Mouse (Mus musculus): ENCODE data around the gene Farp2.

Gene Farp2

DNA sequence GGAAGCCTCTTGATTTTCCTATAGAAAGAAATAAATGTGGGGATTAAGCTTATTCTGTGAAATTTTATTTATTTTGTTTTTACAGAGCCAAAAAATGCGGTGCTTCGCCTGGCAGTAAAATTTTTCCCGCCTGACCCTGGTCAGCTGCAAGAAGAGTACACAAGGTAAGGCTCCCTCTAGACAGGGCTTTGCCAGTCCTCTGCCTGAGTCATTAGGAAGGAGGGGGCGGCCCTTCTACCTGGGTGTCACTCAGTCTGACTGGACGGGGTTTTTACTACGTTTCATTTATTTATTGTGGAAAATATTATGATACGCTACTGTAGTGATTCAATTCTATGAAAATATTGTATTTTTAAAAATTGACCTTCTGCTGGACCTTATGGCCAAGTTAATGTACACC is 51.3 kb downstream of the Farp2 start:
- no peak for DNase-seq (ENCODE audit: low spot score)

DNA sequence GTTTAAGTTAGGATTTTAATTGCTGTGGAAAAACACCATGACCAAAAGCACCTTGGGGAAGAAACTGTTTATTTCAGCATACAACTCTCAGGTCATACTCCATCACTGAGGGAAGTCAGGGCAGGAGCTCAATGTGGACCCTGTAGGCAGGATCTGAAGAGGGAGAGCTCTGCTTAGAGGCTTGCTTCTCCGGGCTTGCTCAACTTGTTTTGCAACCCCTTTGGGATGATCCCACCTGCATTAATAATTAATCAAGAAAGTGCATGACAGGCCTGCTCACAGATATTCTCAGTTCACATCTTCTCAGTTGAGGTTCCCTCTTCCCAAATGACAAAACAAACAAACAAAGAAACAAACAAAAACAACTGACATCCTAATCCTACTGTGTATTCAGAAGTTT is 51.8 kb downstream of the Farp2 start:
- no peak for DNase-seq (ENCODE audit: low spot score)

DNA sequence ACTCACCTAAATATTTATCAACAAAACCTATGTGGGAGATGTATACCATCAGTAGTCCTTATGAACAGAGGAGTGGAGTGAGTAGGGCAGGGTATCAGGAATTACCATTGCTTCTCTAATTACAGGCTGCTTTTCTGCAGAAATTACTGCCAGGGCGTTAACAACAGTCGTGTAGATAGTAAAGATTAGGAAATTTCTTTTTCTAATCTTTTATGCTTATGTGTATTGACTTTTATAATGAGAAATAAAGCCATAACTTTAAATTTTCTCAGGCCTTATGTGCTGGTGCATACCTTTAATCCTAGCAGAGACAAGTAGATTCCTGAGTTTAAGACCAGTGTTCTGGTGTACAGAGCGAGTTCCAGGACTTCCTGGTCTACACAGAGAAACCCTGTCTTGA is 52.9 kb downstream of the Farp2 start:
- DNase-seq (ENCODE audit: low spot score), result no peak

DNA sequence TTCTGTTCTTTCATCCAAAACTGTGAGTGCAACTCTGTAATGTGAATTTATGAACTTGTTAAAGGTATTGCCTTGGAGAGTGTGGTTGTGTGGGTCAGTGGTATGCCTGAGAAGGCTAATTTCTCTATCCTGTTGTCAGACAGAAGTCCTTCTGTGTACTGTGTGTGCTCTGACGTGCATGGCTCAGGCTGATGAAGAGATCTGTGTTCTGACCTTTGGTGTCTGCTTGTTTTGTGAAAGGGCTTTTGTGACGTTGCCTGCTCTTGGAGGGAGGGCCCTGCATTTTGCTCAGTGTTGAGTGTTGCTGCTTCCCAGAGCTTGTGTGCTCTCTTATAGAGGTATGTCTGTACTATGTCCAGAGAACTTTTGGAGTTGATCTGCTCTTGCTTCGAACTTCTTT is 55.1 kb downstream of the Farp2 start:
- no peak for DNase-seq (ENCODE audit: low spot score)

DNA sequence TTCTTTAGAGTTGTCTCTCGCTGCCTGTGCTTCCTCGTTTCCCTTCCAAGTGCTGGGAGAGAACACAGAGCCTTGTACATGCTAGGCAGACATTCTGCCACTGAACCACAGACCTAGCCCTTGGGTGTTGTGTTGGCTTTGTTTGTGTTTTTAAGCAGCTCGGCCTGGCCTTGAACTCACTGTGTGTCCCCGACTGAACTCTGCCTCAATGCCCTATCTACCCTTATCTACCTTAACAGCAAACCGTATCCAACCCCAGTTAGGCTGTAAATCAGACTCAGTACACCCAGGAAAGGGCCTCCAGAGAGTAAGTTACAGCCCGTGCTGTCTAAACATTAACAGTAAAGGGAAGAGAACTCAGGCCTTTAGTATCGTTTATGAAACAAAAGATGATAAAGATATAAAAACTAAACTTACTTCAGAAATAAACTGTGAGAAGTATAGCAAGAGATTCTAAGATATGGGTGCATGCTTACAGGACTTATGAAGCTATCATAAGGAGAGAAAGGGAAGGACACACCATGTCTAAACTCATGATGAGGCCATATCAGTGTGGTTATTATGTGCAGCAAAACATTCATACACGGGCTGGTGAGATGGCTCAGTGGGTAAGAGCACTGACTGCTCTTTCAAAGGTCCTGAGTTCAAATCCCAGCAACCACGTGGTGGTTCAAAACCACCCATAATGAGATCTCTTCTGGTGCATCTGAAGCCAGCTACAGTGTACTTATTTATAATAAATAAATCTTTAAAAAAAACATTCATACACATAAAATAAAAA is 56.0 kb downstream of the Farp2 start:
- no peak for DNase-seq (ENCODE audit: low spot score)

DNA sequence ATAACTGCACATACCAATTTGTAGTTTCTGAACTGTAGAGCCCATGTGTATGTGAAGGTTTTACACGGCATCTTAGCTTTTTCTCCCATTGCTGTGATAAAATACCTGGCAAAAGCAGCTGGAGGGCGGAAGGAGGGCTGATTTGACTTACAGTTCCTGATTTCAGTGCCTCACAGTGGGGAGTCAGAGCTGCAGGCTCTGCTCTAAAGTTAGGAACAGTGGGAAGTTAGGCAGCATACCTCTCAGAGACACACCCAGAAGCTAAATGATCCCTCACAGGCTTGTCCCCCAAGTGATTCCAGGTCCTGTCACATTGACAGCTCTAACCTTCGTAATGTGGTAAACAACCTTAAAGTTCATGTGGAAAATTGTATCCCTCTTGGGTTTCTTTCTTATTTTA is 65.2 kb downstream of the Farp2 start:
- no peak for DNase-seq (ENCODE audit: low spot score)

DNA sequence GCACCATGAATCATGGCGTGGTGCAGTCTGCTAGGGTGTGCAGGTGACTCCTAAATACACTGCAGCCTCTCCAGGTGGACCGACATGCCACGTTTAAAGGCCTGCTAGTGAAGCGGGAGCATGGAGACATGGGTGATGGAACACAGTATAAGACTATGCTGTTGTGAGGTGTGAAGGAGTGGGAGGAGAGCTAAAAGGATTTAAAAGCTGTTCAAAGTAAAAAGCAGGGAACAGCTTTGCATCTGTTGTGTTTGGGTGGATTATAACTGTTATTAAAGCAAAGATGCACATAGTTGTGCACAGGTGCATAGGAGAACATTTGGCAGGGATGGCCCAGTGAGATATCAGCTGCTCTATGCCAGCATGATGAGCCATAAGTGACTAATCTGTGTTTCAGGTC is 66.0 kb downstream of the Farp2 start:
- DNase-seq (ENCODE audit: low spot score), result no peak

DNA sequence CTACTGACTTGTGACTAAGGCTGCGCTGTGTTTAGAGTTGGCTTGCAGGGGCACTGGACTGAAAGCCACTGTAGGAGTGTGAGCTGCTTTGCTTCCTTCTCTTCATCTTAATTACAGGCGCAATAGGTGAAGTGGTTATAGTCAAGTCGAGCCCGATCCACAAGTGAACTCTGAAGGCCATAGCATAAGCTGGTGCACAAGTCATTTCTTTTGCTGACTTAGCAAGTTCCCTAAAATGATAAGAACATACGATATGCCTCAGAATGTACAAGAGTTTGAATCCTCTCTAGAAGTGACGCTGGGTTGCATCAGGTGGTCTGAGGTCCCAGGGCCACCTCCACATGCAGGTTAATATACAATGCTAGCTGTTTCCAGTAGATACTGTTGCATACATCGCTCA is 69.7 kb downstream of the Farp2 start:
- no peak for DNase-seq (ENCODE audit: low spot score)

DNA sequence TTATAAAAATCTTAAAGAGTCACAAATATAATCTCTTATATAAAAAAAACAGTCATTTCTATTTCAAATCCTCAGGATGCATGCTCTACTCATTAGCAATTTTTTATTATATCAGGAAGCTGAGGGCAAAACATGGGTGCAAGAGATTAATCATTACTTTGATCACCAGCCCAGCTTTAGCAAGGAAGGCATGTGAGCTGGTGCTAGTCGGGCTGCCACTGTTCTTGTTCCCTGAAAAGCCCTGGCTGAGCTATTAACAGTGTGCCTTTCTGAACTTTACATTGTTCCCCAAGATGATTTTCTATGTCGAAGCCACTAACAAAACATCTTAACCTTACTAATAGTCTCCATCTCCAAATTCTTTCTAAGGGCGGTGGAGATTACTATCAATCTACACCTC is 76.5 kb downstream of the Farp2 start:
- no peak for DNase-seq (ENCODE audit: low spot score)

DNA sequence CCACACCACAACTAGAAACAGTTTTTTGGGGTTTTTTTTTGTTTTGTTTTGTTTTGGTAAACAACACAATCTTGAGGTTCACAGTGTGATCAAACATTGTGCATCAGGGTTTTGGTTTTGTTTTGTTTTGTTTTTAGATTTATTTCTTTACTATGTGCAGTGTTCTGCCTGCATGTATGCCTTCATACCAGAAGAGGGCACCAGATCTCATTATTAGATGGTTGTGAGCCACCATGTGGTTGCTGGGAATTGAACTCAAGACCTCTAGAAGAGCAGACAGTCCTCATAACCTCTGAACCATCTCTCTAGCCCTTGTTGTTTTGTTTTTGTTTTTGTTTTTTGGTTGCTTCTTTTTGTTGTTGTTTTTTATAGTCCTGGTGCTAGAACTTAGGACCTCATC is 82.1 kb downstream of the Farp2 start:
- DNase-seq (ENCODE audit: low spot score), result no peak

DNA sequence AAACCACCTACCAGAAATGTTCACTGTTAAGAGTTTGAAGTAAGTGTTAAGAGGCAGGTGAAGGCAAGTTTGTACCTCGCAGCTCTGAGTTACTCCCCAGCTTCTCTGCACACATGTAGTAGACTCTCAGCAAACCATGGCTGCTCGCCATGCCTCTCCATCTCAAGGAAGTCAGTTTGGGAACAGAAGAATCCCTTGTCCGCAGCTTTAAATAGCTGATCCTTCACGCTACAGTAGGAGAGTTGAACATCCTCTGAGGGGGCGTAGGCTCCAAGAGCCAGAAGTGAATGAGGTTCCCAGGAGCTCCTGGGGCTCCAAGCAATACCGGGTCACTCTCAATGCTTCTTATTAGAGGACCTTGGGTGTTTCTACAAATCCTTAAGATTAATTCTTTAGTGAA is 84.0 kb downstream of the Farp2 start:
- DNase-seq (ENCODE audit: low spot score), result no peak

DNA sequence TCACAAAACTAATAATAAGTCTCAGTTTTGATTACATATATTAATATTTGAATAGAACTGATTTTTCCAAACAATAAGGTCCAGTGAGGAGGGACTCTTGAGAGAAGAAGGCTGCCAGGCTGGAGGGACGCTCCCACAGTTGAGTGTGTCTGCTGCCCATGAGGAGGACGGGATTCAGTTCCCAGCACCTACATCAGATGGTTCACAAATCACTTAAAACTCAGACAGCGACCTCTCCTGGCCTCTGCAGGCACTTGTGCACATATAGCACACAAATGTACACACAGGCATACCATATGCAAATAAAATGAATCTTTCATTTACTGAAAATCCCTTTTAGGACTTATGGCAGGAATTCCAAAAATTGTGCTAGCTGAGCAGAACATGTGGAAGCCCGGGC is 91.0 kb downstream of the Farp2 start:
- no peak for DNase-seq (ENCODE audit: low spot score)

DNA sequence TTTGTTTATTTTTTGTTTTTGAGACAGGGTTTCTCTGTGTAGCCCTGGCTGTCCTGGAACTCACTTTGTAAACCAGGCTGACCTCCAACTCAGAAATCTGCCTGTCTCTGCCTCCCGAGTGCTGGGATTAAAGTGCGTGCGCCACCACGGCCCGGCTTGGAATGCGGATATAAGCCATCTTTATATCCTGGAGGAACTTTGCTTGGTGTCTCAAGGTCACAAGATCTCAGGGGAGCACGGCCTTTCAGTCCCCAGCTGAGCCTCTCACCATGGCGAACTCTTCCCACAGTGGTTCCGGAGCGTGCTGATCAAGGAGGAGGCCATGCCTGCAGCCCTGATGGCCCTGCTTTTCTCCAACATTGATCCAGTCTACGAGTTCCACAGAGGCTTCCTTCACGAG is 92.0 kb downstream of the Farp2 start:
- DNase-seq (ENCODE audit: low spot score), result no peak

DNA sequence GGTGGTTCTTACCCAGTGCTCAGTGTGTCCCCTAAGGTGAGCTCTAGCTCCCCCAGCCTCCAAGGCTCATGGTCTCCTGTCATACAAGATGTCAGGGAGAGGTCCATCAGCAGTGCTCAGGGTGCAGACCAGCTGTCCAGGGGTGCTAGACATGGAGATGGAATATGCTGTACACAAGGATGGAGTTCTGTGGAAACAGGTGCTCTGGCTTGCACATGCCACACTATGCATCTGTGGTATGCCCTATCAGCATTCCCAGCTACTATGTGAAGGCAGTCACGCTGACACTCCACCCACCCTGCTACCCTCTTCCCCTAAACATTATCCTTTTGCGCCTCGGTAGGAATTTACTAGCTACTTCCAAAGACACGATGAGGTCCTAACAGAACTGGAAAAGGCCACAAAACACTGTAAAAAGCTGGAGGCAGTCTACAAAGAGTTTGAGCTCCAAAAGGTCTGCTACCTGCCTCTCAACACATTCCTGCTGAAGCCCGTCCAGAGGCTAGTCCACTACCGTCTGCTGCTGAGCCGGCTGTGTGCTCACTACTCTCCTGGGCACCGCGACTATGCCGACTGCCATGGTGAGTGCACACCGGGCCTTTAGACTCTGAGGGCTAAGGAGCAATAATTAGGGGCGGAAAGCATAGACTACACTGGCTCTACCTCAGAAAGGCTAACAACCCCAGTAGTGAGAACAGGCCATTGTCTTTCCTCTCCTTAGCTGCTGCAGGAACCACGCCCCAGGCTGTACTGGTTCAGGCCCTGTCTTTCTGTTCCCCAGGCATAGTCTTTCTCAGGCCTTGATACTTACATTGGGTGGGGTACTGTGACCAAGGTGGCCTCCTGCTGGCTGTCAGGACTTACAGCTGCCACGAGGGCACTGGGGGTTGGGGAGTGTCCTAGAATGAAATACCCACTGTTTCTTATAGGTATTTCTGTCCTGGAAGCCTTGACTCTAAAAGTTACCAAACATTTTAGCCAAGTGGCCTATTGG is 95.5 kb downstream of the Farp2 start:
- DNase-seq (ENCODE audit: low spot score), result no peak

DNA sequence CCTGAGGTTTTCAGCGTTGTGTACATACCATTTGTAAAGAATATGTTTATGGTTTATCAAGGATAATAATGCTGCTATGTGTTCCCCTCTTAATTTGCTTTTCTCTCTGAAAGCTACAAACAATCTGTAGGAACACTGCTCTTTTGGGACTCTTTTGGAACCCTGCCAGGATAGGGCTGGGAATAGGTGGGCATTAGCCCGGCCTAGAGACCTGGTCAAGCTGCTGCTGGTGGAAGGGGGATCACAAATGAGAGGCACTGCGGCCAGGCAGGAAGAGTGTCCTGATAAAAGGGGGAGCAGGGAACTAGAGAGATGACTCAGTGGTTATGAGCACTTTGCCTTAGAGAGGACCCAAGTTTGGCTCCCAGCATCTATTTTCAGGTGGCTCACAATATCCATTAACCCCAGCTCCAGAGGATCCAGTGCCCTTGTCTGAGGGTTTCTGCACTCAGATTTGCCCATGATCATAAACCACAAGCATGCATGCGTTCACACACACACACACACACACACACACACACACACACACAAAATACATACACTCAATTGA is 96.9 kb downstream of the Farp2 start:
- DNase-seq (ENCODE audit: low spot score), result no peak

DNA sequence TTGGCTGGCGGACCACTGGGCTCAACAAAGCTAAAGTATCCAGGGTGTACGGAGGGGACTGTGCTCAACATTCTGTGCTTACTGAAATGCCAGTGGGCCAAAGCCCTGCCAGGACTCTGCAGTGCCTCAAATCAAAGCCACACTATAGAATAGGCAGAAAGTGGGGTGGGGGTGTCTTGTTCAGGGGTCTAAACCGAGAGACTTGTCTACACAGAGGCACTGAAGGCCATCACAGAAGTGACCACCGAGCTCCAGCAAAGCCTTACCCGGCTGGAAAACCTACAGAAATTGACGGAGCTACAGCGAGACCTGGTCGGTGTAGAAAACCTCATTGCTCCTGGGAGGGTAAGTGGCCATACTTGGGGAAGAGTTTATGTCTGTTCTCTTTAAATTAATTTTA is 97.9 kb downstream of the Farp2 start:
- no peak for DNase-seq (ENCODE audit: low spot score)

DNA sequence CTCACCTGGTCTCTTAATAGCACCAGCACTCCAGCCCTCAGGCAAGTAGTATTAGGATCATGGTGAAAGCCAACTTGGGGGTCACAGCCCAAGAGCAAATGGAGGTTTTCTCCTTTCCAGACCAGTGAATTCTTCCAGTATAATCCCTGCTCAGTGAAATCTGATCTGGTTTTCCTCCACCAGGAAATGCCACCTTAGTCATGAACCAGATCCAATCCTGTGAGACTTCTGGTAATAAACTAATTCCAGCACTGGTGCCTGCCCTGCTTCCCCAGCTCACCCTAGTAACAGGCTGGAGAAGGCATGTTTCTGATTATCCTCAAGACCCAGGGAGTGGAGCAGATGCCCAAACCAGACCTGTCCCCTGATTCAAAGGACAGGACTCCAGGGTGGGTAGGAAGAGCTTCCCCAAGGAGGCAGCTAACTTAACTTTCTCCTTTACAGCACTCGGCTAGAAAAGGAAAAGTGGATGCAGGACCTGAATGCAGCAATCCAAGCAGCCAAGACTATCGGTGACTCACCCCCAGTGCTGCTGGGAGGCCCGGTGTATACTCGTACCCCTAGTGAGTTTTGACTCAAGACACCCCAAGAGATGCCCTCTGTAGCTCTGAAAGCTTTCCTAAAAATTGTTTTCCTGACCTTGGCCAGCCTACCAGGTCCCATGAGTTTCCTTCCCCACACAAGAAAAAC is 106.3 kb downstream of the Farp2 start:
- DNase-seq (ENCODE audit: low spot score), result no peak

DNA sequence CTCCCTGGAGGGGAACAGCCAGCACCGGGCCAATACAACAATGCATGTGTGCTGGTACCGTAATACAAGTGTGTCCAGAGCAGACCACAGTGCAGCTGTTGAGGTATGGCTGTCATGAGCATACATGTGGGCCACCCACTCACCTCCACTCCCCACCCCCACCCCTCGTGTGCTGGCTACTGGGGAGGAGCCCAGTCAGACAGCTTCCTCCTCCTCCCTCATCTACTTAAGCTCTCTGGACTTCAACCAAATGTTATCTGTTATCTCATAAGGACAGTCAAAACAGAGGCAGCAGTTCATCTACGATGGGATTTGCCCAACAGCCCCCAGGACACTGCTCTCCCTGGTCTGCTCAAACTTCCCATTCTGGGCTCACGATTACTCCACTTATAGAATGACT is 107.1 kb downstream of the Farp2 start:
- no peak for DNase-seq (ENCODE audit: low spot score)

DNA sequence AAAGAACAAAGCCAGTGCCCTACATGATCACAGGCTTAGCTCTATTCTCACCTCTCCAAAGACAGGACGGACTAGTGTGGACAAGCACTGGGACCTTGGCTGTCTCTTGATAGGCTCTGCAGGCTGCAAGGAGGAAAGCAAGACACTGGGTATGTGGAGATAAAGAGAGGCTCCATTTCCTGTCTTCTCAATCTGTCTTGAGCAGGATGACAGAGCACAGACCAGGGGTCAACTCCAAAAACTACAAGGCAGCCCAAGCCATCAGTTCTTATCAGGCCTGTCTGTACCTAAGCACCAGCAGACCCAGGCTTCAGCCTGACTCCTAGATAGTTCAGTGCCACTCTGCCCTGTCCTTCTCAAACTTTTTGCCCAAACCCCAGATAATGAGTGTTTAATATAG is 112.6 kb downstream of the Farp2 start:
- no peak for DNase-seq (ENCODE audit: low spot score)

DNA sequence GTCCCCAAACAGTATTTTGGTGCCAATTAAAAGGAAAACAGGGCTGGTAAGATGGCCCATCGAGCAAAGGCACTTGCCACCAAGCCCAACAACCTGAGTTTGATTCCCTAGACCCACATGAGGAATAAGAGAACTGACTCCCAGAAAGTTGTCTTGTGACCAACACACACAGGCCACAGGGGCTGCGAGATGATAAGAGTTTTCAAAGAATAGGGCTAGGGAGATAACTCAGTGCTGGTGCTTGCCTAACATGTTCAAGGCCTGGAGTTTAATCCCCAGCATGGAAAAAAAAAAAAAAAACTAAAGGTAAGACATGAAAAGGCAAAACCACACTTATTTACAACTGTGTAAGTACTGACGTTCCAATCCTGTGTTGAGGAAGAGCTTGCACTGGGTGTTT is 118.9 kb downstream of the Farp2 start:
- DNase-seq (ENCODE audit: low spot score), result no peak

DNA sequence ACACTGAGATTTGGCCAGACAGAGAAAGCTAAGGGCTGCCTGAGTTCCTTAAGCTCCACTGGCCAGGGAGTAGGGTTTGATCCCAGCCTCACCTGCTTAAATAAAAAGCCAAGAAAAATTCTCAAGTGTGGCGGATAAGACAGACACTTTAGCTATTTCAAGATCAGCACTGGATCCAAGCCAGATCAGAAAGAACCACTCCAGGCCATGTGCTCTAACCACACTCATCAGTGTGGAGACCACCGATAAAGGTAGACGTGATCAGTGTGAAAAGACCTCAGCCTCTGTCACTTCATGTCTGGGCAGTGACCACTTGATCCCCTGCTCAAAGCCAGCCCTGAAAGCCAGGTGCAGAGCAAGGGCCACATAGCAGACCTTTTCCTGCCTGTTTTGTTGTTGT is 120.8 kb downstream of the Farp2 start:
- no peak for DNase-seq (ENCODE audit: low spot score)

DNA sequence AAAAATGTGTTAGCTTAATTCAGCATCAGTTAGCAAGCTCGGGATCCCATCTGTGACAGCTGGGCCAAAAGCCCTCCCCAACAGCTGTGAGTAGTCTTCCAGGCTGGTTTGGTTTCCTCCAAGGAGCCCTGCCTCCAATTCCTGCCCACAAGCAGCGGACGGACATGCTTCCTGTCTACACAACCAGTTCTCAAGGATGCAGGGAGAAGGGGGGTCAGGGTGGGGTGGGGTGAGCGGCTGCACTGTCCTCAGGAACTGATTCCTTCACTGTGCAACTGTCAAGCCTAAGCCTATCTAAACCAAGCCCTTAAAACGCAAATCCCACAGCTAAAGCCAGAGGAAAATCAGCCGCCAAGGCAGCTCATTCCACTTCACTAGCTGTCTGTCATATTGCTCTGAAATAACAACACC is 122.6 kb downstream of the Farp2 start:
- peak; percentile 24 for DNase-seq (ENCODE audit: low spot score)

Measured in ovary, postnatal 36 days (tissue).